Mouse (Mus musculus) MEL-GATA-1-ER (cell line): ENCODE measurements around the gene Ucn2.
A peak's percentile ranks its signal among the peaks of the same experiment; 100 is the strongest.

Experiments used
- DNase-seq: peaks from one replicate; pipeline ENCODE4 v3.0.0-alpha.2; 2012; ENCODE audit warnings: low read depth; ENCODE audit errors: extremely low read depth

Gene Ucn2

DNA sequence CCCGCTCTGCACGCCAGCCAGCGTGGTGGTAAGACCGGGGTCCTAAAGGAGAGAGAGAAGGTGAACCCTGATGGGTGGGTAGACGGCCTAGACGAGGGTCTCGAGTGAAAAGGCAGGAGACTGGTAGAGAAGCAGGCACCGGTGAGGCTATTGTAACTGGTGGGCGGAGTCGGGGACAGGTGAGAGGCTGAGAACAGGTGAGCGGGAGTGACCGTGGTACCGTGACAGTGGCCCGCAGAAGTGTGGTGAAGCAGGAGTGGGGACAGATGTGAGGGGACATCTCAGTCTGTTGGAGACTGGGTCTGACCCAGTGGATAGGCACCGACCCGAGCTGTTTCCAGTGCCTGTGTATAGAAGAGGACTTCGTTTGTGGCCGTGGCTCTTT lies 6.3 kb downstream of the Ucn2 start:
- no peak for DNase-seq

DNA sequence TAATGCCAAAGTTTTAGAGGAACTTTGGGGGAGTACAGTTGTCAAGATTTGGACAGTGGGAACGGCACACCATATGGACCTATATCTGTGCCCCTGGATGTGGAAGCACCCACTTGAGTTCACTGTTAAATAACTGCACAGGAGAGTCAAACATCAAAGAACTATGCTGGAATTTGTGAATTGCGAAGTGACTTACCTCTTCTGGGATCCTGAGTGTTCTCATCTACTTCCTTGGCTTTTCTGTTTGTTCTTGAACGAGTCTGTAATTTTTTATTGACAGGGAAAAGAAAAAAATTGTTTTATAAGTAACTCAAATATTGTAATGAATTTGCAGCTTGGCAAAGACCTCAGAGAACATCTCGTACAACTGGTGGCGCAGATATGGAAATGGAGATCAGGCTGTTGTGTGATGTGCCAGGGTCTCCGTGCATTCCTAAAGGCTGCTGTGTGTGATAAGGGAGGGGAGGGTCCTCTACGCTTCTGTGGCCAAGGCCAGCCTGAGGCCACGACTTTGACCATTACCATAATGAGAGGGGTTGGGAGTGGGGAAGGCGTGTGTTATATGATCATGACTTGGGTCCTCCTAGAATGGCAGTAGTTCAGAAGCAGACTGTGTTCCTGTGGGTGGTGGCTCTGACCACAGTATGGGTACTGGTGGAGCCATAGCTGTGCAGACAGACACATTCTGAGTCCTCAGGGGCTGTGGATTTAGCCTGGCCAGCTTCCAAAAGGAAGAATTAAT lies 7.0 kb downstream of the Ucn2 start:
- DNase-seq, result no peak

DNA sequence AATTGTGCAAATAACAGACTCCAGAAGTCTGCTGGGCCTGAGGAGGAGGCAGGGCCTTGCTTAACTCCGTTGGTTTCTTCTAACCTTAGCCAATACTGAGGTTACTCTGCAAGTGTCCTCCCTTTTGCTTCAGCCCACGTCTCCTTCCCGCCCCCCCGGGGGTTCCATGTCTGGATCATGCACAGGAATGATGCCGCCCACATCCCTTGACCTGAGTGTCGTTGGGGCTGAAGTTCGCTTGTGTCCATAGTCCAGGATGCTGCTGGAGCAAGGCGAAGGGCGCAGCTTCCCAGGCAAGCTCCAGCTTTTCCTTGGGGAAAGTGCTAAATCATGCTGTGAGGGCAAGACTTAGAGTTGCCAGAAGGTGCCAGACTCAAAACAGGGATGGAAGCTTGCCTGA lies 10.6 kb downstream of the Ucn2 start:
- no peak for DNase-seq

DNA sequence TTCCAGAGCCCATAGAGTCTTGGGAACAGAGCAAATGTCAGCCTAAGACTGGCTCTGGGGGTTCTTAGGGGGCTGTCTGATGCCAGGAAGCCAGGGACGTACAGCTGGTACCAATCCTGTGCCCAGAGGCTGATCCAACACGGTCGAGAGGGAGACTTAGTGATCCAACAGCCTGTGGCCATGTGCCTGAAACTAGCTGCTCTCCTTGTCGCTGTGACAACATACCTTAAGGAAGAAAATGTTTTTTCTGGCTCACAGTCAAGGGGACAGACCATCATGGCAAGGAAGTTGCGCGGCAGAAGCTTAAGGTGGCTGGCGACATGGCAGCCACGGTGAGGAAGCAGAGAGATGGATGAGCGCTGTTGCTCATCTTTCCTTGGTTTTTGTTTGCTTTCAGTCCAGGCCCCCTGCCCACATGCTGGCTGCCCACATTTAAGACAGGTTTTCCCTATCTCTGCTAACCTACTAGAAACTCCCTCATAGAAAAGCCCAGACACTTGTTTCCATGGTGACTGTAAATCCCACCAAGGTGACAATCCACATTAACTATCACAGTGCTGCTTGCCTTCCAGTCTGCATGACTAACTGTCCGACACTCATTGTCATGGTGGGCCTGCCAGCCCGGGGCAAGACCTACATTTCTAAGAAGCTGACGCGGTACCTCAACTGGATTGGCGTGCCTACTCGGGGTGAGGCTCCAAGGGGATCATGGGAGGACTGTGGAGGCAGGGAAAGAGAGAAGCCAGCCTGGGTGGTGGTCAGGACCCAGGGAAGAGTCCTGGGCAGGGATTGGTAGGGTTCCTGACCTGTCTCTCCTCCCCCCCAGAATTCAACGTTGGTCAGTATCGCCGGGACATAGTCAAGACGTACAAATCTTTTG lies 12.7 kb downstream of the Ucn2 start:
- no peak for DNase-seq

DNA sequence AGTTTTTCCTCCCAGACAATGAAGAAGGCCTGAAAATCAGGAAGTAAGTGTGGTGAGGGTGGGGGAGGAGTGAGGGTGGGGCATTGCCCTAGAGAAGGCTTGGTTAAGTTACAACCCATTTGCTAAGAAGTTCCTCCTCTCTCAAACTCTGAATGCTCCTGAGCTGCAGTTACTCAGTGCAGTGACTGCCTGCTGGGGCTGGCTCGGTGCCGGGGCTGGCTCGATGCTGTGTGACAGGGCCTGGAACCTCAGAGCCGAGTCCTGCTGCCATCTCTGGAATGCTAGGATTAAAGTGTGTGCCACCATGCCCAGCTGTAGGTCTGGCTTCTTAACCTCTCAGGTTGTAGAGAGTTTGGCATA lies 13.3 kb downstream of the Ucn2 start:
- DNase-seq, result peak; percentile 85

DNA sequence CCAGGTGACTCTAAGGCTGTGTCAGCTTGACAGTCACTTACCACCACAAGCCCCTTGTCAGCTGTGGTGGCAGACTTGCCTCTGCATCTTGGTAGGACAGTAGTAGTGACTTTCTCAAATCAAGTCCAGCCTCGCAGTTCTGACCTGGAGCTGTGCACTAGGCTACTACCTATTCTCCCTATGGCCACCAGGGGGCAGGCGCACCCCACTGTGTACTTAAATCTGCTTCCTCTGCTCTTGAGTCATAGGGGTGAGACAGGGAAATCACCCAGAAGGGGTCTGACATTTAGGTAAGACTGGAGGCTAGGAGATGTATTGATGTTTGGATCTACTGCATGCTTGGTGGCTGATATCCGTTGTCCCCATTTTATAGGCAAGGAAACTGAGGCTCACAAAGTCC lies 14.9 kb downstream of the Ucn2 start:
- DNase-seq, result peak; percentile 60

DNA sequence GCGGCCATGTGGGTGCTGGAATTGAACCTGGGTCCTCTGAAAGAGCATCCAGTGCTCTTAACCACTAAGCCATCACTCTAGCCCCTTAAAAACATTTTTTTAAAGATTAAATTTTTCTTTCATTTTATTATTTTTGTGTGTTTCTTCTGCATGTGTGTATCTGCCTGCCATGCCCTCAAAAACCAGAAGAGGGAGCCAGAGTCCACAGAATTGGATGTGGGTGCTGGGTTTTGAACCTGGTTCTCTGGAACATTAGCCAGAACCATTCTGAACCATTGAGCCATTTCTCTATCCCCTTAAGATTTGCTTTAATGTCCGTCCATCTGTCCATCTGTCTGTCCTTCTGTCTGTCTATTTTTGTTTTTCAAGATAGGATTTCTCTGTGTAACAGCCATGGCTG lies 17.4 kb downstream of the Ucn2 start:
- no peak for DNase-seq

DNA sequence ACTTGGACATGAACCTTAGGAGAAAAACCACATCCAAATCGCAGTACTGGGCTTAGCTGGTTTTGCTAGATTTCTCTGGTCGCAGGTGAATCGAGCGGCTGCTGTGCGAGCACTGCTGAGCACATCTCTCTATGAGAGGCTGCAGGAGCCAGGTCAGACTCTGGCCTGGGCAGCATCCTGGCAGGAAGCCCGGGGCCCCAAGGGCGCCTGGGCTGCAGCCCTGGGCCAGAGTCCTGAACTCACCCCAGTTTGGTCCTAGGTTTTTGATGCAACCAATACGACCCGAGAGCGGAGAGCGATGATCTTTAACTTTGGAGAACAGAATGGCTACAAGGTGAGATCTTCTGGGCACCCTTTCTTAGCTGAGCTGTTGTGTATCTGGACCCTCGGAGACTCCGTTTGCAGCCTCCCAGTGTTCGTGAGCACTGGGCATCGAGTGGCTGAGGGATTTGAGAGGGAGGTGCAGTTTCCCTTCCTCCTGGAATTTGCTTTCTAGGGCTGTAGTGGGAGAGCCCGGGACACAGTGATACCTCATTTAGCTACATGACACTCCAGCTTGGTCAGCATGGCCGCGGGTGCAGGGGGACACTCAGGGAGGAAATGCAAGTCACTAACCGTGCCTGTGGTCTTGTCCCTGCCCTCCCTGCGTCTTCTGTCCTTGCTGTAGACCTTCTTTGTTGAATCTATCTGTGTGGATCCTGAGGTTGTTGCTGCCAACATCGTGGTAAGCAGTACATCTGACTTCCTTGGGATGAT lies 21.4 kb downstream of the Ucn2 start:
- no peak for DNase-seq

DNA sequence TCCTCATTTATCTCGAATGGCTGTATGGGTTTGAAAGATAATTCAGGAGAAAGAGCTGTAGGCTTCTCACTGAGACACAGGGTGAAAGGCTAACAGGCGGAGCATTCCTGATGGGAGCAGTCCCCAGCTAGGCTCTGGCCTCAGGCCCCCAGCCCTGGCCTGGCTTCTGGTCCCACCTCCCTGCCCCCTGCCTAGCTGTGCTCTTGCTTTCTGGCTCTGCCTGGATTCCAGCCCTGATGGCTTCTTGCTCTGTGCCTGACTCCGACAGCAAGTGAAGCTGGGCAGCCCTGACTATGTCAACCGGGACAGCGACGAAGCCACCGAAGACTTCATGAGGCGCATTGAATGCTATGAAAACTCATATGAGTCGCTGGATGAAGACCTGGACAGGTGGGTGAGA lies 22.3 kb downstream of the Ucn2 start:
- no peak for DNase-seq

DNA sequence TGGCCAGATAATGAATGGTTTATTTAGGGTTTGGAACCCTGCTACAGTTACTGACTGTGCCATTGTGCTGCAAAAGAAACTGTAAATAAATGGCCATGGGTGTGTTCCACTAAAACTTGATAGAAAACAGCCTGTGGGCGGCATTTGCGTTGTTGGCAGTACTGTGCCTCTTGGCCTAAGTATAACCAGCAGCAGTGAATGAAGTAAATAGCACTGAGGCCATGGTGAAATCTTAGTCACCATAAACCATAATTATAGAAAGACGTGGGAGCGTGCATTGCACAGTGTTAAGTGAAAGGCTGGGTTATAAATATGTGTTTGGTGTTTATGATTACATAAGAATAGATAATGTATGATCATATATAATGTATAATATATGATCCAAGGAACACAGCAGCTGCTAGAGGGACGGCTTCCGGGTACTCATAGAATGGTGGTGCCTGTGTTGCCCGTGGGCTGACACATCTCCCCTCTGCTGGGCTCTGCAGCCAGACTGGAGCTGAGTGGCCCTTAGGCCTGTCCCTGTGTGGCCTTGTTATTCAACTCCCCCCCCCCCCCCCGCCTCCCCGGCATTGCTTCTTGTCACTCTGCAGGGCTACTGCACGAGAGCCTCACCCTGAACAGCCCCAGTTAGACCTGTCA lies 23.3 kb downstream of the Ucn2 start:
- no peak for DNase-seq

DNA sequence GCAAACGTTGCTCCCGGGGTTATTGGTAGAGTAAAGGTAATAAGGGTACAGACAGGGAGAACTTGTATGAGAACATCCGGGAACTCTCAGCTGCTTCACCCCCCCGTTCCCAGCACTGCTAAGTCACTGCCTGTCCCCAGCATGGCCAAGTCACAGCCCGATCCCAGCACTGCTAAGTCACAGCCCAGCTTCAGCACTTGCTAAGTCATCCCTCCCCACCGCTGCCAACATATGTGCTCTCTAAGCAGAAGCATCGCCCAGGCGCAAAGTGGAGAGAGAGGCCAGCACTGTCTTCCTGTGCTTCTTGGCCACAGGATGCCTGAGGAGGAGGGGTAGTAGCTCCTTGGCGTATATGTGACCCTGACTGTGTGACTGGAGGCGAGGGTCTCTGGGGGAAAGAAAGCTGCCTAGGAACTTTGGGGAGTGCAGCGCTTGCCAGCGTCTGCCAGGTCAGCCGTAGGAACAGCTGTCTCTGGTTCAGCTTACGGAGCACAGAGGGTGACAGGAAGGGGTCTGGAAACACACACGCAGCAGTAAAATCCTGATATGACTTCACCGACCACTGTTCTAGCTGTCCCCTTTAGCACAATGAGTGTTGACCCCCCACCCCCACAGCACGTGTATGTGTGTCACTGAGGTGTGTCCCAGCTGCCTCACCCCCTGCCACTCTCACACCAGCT lies 24.0 kb downstream of the Ucn2 start:
- DNase-seq, result no peak

DNA sequence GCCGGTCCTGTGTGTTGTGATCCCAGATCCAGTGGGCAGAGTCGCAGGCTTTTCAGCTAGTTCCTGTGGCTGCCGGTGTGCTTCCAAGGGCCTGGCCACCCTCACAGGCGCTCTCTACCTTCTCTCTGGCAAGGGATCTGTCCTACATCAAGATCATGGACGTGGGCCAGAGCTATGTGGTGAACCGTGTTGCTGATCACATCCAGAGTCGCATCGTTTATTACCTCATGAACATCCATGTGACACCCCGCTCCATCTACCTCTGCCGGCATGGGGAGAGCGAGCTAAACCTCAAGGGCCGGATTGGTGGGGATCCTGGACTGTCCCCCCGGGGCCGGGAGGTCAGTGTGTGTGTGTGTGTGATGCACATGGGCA lies 24.5 kb downstream of the Ucn2 start:
- DNase-seq, result no peak

DNA sequence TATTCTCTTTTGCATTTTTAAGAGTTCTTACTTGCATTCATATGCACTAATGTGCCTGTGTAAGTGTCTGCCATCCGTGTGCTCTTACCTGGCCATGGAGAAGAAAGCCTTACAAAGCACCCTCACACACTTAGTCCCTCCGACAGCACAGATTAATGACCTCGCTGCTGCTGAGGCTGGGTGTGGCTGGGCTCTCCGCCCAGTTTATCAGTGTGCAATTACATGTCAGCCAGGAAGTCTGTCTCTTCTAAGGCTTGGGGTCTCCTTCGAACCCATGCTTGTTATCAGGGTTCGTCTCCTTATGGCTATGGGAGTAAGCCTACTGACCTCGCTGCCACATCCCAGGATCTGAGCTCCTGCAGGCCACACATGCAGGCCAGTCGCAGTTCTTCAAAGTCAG lies 29.6 kb downstream of the Ucn2 start:
- DNase-seq, result no peak

DNA sequence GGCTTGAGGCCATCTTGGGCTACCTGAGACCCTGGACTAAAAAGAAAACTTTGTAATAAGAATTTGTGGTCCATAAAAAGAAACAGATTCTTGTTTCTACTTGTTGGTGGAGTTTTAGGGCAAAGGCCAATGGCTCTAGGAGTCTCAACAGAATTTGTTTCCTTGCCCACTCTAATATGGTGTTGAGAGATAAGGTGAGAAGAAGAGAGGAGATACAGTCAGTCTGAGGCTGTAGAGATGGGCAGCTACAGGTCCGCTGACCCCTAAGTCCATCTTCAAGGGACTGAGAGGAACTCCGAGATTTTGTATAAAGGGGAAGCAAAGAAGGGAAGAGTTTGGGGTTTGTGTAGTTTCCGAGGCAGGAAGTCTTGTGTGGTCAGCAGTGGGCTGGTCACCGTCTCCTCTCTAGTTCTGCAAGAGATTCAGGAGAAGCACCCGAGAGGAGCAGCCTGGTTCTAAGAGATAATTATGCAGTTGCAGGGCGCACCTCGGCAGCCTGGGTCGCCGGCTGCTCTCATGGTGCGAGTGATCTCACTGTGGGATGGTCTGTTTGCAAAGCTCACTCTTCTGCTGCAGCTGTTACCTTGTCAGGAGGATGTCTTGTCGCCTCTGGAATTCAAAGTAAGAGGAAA lies 31.3 kb downstream of the Ucn2 start:
- no peak for DNase-seq

DNA sequence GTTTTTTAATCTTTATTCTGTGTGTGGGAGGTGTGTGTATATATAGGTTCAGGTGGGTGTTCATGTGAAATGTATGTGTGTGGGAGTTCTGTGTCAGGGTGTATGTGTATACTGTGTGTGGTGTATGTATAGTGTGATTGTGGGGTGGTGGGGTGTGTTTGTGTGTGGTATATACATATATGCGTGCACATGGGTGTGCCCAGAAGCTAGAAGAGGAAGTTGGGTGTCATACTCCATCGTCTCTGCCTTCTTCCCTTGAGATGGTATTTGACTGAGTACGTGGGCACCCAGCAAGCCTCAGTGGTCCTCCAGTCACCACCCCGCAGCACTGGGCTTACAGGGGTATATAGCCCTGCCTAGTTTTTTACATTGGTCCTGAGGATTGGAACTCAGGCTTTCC lies 35.6 kb downstream of the Ucn2 start:
- DNase-seq, result no peak

DNA sequence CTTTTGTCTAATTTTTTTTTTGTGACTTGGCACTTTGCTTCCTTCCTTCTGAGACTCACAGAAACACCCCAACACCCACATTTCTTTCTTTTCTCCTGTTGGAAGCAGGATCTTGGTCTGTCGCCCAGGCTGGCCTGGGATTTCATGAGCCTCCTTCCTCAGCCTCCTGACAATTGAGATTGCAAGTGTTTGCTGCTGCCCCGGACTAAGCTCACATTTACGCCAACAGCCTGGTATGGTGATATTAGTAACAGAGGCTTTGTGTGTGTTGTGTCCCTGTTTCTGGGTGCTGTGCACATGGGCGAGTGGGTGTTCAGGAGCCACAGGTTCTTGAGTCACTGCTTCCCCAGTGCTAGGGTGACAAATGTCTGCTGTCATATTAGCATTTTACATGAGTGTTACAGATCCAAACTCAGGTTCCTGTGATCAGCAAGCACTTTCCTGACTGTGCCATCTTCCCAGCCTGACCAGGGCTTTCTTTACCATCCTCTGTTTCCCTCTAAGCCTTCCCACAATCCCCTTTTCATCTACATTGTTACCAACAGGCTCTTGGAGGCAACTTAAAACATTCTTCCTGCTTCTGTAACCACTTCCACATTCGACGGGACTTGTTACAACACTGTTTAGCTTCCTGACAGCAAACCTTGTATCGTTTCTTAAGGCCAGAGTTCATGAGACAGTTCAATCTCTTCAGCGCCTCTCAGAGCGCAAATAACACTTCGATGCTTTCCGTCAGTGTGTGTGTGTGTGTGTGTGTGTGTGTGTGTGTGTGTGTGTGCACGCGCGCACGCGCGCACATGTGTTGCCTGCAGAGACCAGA lies 37.3 kb downstream of the Ucn2 start:
- DNase-seq, result no peak

DNA sequence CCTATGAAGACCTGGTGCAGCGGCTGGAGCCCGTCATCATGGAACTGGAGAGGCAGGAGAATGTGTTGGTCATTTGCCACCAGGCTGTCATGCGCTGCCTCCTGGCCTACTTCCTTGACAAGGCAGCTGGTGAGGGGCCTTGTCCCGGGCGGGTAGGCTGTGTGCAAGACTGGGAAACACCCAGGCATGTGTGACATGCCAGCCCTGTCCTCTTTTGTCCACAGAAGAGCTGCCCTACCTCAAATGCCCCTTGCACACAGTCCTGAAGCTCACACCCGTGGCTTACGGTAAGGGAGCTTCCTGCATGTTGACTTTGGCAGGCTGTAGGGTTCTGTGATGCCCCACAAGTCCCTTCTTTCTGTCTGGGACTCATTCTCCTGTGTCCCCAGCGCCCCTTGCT lies 41.7 kb downstream of the Ucn2 start:
- no peak for DNase-seq

DNA sequence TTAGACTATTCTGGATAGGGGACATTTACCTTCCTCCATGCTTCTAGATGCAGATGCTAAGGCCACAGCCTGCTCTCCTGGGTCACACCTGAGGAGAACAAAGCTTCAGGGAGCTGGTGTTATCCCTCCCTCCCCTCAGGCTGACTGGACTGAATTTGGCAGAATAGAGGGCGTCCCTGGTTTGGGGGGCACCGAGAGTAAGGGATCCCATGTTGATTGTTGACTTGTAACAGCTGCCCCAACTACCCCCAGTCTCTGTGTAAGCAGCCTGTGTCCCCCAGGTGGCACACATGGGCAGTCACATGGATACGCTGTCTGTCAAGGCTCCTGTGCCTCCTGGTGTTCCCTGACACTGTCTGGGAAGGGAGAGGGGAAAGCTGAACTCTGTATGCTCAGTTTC lies 42.6 kb downstream of the Ucn2 start:
- DNase-seq, result no peak

DNA sequence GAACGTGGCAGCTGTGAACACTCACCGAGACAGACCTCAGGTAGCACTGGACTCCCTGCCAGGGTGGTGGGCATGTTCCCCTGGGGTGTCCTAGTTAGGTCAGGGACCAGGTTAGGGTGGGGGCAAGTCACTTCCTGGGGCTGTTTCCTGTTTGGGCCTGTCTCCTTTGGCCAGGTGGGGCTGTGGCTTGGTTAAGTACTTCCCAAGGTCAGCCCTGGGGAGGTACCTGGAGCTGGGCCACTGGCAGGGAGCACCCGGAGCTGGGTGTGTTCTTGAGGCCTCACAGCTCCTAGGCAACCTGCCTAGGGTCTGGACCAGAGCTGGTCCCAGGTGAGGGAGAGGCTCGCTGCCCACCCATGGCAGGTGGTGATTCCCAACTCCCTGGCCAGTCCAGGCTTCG lies 43.1 kb downstream of the Ucn2 start:
- DNase-seq, result no peak

DNA sequence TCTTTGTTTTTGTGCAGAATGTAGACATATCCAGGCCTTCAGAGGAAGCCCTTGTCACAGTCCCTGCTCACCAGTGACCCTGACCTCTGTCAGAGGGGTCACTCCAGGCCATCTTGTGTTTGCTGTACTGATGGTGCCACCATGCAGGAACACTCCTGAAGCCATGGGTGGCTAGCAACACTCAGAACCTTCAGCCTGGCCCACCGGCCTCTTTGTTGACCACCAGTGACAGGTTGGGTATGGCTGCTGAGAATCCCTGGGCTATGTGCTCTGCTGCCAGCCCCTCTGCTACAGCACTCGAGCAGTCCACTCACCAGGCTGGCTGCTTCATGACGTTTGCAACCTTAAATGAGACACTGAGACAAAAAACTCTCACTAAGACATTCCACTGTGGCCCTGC lies 44.5 kb downstream of the Ucn2 start:
- no peak for DNase-seq
